In genomic region chr11:120241981-120242725, GRCm38 (mm10) we compare ENCODE assay signal across 10 mouse cellular contexts. TPM values are rescaled to one million over a fixed set of nuclear protein-coding genes. Genes with fewer than 3 reads are reported as not detected.
DNase-seq lines count a peak whose midpoint lies in the region; ATAC-seq and TF ChIP-seq lines count a peak whose summit lies in the region.
"Had no signal": no experiment of that assay in that cellular context is flagged by ENCODE, and none has a peak within 500 bp of the region (broad histone marks: within the 10 kb centered on the region; RNA-seq: fewer than 3 reads in every experiment).

No protein-coding gene starts in this region.

- no peaks in the 10 kb centered on the region for H3K27me3 ChIP-seq in lung, postnatal 0 days (replicated peaks; ENCODE audit: insufficient read depth, low read length)
- H3K27me3 ChIP-seq in heart, embryonic 13.5 days (replicated peaks): no peaks in the 10 kb centered on the region
- no peaks in the 10 kb centered on the region for H3K27me3 ChIP-seq in limb, embryonic 14.5 days (ENCODE audit: control insufficient read depth, insufficient read depth, low read length)

- no peak for ATAC-seq in lung, postnatal 0 days
- no peak for ATAC-seq in heart, embryonic 13.5 days (ENCODE audit: extremely low read depth, insufficient number of reproducible peaks, low FRiP score, low TSS enrichment)
- ATAC-seq in limb, embryonic 14.5 days (ENCODE audit: low FRiP score, low read depth): no peak

- 63% methylated on average over 6 of the region's 6 CpGs for WGBS in lung, postnatal 0 days
- WGBS in heart, embryonic 13.5 days: 44% methylated on average over 6 of the region's 6 CpGs
- WGBS in limb, embryonic 14.5 days: 40% methylated on average over 6 of the region's 6 CpGs

- no peak overlapping the region for H3K4me2 ChIP-seq in lung, postnatal 0 days (replicated peaks; ENCODE audit: low read depth, low read length)
- H3K4me2 ChIP-seq in heart, embryonic 13.5 days: peak overlapping the region; percentile 99
- H3K4me2 ChIP-seq in limb, embryonic 14.5 days (replicated peaks; ENCODE audit: low read depth, low read length, severe bottlenecking): peak overlapping the region; percentile 96

- TF ChIP-seq POLR2A in limb, embryonic 14.5 days (IDR thresholded peaks at IDR 0.05; ENCODE audit: borderline replicate concordance, extremely low read depth, insufficient read depth, insufficient read length): no peak

- H3K9me3 ChIP-seq in lung, postnatal 0 days (ENCODE audit: low read length): no peaks in the 10 kb centered on the region
- H3K9me3 ChIP-seq in heart, embryonic 13.5 days: no peaks in the 10 kb centered on the region
- no peaks in the 10 kb centered on the region for H3K9me3 ChIP-seq in limb, embryonic 14.5 days (ENCODE audit: control insufficient read depth, low read length)

- H3K4me3 ChIP-seq in lung, postnatal 0 days (ENCODE audit: low read depth, low read length): no peak overlapping the region
- H3K4me3 ChIP-seq in heart, embryonic 13.5 days: no peak overlapping the region
- no peak overlapping the region for H3K4me3 ChIP-seq in limb, embryonic 14.5 days (replicated peaks; ENCODE audit: low read length)

- no peak overlapping the region for H3K9ac ChIP-seq in lung, postnatal 0 days (replicated peaks; ENCODE audit: low read depth)
- peak overlapping the region; percentile 99 for H3K9ac ChIP-seq in heart, embryonic 13.5 days
- no peak overlapping the region for H3K9ac ChIP-seq in limb, embryonic 14.5 days (ENCODE audit: low read depth, low read length, severe bottlenecking)

- no peak for TF ChIP-seq CTCF in lung, postnatal 0 days (IDR thresholded peaks at IDR 0.05)

- peaks cover 44% of the 10 kb centered on the region; the same call in 1 of the 2 replicates for H3K4me1 ChIP-seq in lung, postnatal 0 days (ENCODE audit: insufficient read depth, low read depth, low read length)
- peaks cover 91% of the 10 kb centered on the region for H3K4me1 ChIP-seq in heart, embryonic 13.5 days
- H3K4me1 ChIP-seq in limb, embryonic 14.5 days (ENCODE audit: control insufficient read depth, insufficient read depth, low read length): peaks cover 75% of the 10 kb centered on the region

- peak overlapping the region; percentile 82 for H3K27ac ChIP-seq in lung, postnatal 0 days (ENCODE audit: low read length)
- H3K27ac ChIP-seq in heart, embryonic 13.5 days (replicated peaks): peak overlapping the region; percentile 92
- 0 out of 2 replicates have a peak overlapping the region, but pooled peaks have one; percentile 61 for H3K27ac ChIP-seq in limb, embryonic 14.5 days (replicated peaks; ENCODE audit: low read depth, low read length)
- H3K27ac ChIP-seq: macrophage had no signal

- no peak for DNase-seq in lung, postnatal 0 days (ENCODE audit: low spot score)
- DNase-seq in lung, adult 18-20 months: no peak
- DNase-seq in limb, embryonic 14.5 days (ENCODE audit: low spot score): no peak
- DNase-seq in testis, postnatal 10 days (ENCODE audit: low spot score): no peak
- DNase-seq in ovary, adult 18-20 months (ENCODE audit: low spot score): no peak
- DNase-seq in urinary bladder, adult 2 months (ENCODE audit: low spot score): no peak
- DNase-seq in adrenal gland, postnatal 4 days (ENCODE audit: low spot score in 2 of 2): no peak
- DNase-seq: cerebellum, adult 18-20 months had no signal

- no peak for TF ChIP-seq EP300 in lung, postnatal 0 days (IDR thresholded peaks at IDR 0.05)

- H3K36me3 ChIP-seq in lung, postnatal 0 days (ENCODE audit: insufficient read depth, low read length): no peaks in the 10 kb centered on the region
- no peaks in the 10 kb centered on the region for H3K36me3 ChIP-seq in heart, embryonic 13.5 days
- H3K36me3 ChIP-seq in limb, embryonic 14.5 days (ENCODE audit: control insufficient read depth, insufficient read depth, low read length): 0 out of 2 replicates have a peak, but pooled peaks cover 8% of the 10 kb centered on the region

RNA-seq across cellular contexts. Expression of gene Bahcc1, which starts 9.4 kb away (rescaled TPM):
- polyA plus RNA-seq in lung, postnatal 0 days (2015; fragmentation: Nextera tagmentation; extraction: Ambion mirVana): 5.9 and 6.6 TPM in 2 replicates
- 4.4 and 5.2 TPM in 2 replicates for polyA plus RNA-seq in heart, embryonic 13.5 days (2015; fragmentation: Nextera tagmentation; extraction: Ambion mirVana)
- 22.9 and 28.3 TPM in 2 replicates for polyA plus RNA-seq in limb, embryonic 14.5 days (2012; rRNA removed)
- 14.0 and 14.9 TPM in 2 replicates for polyA plus RNA-seq in limb, embryonic 14.5 days (2014; fragmentation: Nextera tagmentation; extraction: Ambion mirVana)
- polyA plus RNA-seq in urinary bladder, adult 2 months (2012; rRNA removed): 4.3 and 8.2 TPM in 2 replicates
- 10 to 100 TPM; 25.3 to 26.7 TPM for total RNA-seq in adrenal gland, postnatal 4 days (2021)
